Mouse (Mus musculus) E14TG2a.4 (cell line): ENCODE data around the gene Wnk1.

Experiments used
- CTCF ChIP-seq: conservative IDR thresholded peaks from 2 replicates; pipeline ENCODE4 v1.5.1; 2014; ENCODE audit warnings: low read length
- POU5F1 ChIP-seq: IDR thresholded peaks from 2 replicates; pipeline ENCODE4 v1.6.1; 2014; ENCODE audit warnings: low read length, borderline replicate concordance

DNA sequence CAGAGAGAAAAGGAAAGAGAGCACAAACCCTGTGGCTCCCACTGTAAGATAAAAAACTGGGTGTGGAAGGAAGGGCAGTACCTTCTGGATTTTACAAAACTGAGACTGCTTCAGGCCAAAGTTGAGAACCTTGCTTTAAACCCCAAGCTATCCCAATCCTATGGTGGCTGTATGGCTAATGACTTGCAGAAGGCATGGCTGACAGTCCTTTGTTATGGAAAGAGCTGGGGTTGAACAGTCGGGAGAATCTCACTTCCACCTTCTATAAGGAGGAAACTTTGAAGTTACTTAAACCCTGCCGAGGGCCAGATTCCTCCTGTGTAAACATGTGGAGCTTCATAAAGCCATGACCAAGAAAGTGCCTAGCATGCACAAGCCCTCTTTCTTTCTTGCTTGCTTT is 26.2 kb upstream of the Wnk1 start:
- TF ChIP-seq CTCF (no peak), POU5F1 (peak; percentile 73; the same call in 1 of the 2 replicates)
